Mouse (Mus musculus) v-Abl transformed pro-B cells (cell line): ENCODE results near the gene Htr6.

ENCODE experiments used
- in situ Hi-C, 2 experiments: fragments of 400-800 bp; cut with MboI; formaldehyde crosslinking; loops; one replicate each; pipeline ENCODE4 v1.15.1; 2025; ENCODE audit not compliant: unreplicated experiment in 2 of 2

The Htr6 gene

GRCm38 (mm10) chr4:139075041-139075711 lies at the start of gene Htr6:
Gene Htr6 (minus strand): TSS chr4:139075570.
- in situ Hi-C loops, result loop anchor here (5.0 to 25.0 kb wide), 4 partner anchors 148 to 562 kb away; partner anchors contain the start of genes Aldh4a1 (in 1 of the 2) and Gm21969 (in 1 of the 2)

GRCm38 (mm10) chr4:139124940-139125339 lies 49.6 kb upstream of the Htr6 start:
- in situ Hi-C loops, result no loop called here

GRCm38 (mm10) chr4:139122557-139122956 lies 47.2 kb upstream of the Htr6 start:
- in situ Hi-C loops, result no loop called here

- in situ Hi-C loops, result no loop called here
Observed at GRCm38 (mm10) chr4:139120998-139121397, 45.6 kb upstream of the Htr6 start.

- in situ Hi-C loops, result no loop called here
Observed at GRCm38 (mm10) chr4:139120281-139120814, 45.0 kb upstream of the Htr6 start.

GRCm38 (mm10) chr4:139116356-139117063 lies 41.1 kb upstream of the Htr6 start:
- in situ Hi-C loops, result no loop called here

GRCm38 (mm10) chr4:139115721-139116120 lies 40.4 kb upstream of the Htr6 start:
- in situ Hi-C loops, result no loop called here

GRCm38 (mm10) chr4:139112482-139112881 lies 37.1 kb upstream of the Htr6 start:
- in situ Hi-C loops, result no loop called here

- in situ Hi-C loops, result no loop called here
Observed at GRCm38 (mm10) chr4:139111421-139111820, 36.1 kb upstream of the Htr6 start.

- in situ Hi-C loops, result no loop called here
Observed at GRCm38 (mm10) chr4:139110858-139111257, 35.5 kb upstream of the Htr6 start.

GRCm38 (mm10) chr4:139105453-139105852 lies 30.1 kb upstream of the Htr6 start:
- in situ Hi-C loops, result no loop called here

GRCm38 (mm10) chr4:139101546-139101945 lies 26.2 kb upstream of the Htr6 start:
- in situ Hi-C loops, result no loop called here

- in situ Hi-C loops, result no loop called here
Observed at GRCm38 (mm10) chr4:139100326-139100725, 25.0 kb upstream of the Htr6 start.

- in situ Hi-C loops, result loop anchor here (25.0 kb wide), 2 partner anchors 516 to 541 kb away; partner anchors contain the start of genes Aldh4a1 (in 1 of the 2) and Gm21969 (in 1 of the 2)
Observed at GRCm38 (mm10) chr4:139096201-139096600, 20.8 kb upstream of the Htr6 start.

- in situ Hi-C loops, result loop anchor here (25.0 kb wide), 2 partner anchors 517 to 542 kb away; partner anchors contain the start of genes Aldh4a1 (in 1 of the 2) and Gm21969 (in 1 of the 2)
Observed at GRCm38 (mm10) chr4:139095406-139095805, 20.0 kb upstream of the Htr6 start.

GRCm38 (mm10) chr4:139093196-139093530 lies 17.8 kb upstream of the Htr6 start:
- in situ Hi-C loops, result loop anchor here (25.0 kb wide), 2 partner anchors 519 to 544 kb away; partner anchors contain the start of genes Aldh4a1 (in 1 of the 2) and Gm21969 (in 1 of the 2)

- in situ Hi-C loops, result loop anchor here (25.0 kb wide), 2 partner anchors 520 to 545 kb away; partner anchors contain the start of genes Aldh4a1 (in 1 of the 2) and Gm21969 (in 1 of the 2)
Observed at GRCm38 (mm10) chr4:139092356-139093195, 17.2 kb upstream of the Htr6 start, which contains the start of gene Nbl1. Gene Nbl1 (minus strand): TSS chr4:139092993.

- in situ Hi-C loops, result loop anchor here (25.0 kb wide), 2 partner anchors 521 to 546 kb away; partner anchors contain the start of genes Aldh4a1 (in 1 of the 2) and Gm21969 (in 1 of the 2)
Observed at GRCm38 (mm10) chr4:139091478-139092355, 16.3 kb upstream of the Htr6 start.

- in situ Hi-C loops, result loop anchor here (25.0 kb wide), 2 partner anchors 521 to 546 kb away; partner anchors contain the start of genes Aldh4a1 (in 1 of the 2) and Gm21969 (in 1 of the 2)
Observed at GRCm38 (mm10) chr4:139091066-139091465, 15.7 kb upstream of the Htr6 start.
